Mouse (Mus musculus) brain, embryonic 14.5 days (tissue): ENCODE measurements around the gene Nckap5. TPM values are rescaled to one million over a fixed set of nuclear protein-coding genes. Genes with fewer than 3 reads are reported as not detected.

Experiments
- DNase-seq: peaks from one replicate; pipeline ENCODE4 v3.0.0-alpha.2; 2011; ENCODE audit warnings: low read depth
- CTCF ChIP-seq: fragments of 200-500 bp; IDR thresholded peaks from 2 replicates; pipeline ENCODE4 v1.5.1; 2012; ENCODE audit warnings: inconsistent platforms, mild to moderate bottlenecking, moderate library complexity, borderline replicate concordance; ENCODE audit not compliant: insufficient read depth, insufficient read length; ENCODE audit errors: extremely low read depth
- POLR2A ChIP-seq: fragments of 200-500 bp; IDR thresholded peaks from 2 replicates; pipeline ENCODE4 v1.6.1; 2012; ENCODE audit warnings: mild to moderate bottlenecking, inconsistent platforms, borderline replicate concordance; ENCODE audit not compliant: poor library complexity, insufficient read depth, insufficient read length, severe bottlenecking; ENCODE audit errors: extremely low read depth
- polyA plus RNA-seq: library from polyadenylated mRNA; depleted of rRNA; stranded (reverse); fragments of >200 nt; gene quantifications from 2 replicates; pipeline ENCODE4 v1.2.3, GENCODE M21; 2012

Nckap5 gene
- polyA plus RNA-seq, 1 experiment: 13.9 TPM

DNA sequence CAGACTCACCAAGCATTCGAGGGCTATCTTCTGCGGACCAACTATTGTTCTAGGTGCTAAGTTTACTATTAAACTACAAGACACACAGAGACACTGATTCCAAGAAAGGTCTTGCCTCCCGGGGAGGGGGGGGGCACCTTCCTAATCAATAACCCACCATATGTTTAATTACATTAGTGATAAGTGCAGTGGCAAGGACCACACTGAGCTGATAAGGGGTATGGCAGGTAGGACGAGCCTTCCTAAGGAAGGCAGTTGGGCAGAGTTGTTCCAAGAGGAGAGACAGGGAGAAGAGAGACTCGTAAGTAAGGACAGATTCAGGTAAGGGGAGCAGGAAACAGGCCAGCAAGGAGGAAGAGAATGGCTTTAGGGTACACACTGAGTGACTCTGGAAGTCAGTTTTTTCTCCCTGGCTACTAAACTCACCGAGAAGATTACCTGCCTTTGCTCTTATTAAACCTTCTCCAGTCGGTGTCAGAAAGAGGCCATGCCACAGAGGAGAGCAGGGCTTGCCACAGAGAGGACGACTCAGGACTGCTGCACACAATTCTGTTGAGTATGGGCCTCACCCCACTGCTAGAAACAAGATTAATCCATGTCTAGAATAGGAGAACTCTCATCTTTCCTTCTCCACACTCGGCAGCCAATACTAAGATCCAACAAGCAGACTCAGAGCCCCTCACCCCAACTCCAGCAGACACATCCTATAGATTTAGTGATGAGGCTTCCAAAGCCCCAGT is 104.8 kb downstream of the Nckap5 start:
- DNase-seq: no peak
- TF ChIP-seq POLR2A: no peak
- no peak for TF ChIP-seq CTCF

DNA sequence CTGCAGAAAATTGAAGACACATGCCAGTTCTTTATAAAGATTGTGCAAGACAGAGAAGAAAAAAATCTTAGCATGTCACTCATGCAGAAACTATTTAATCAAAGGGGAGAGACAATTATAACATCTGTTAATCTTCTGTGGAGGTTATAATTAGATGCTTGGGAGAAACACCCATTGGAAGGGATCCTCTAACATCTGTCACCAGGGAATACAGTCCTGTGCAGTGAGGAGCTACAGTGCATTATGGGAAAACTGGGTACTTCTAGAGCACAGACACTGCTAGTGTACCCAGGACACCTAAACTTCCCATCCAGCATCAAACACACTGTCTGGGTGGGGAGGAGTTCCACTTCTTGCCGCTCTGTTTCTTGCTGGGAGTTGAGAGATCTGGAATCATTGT is 108.7 kb downstream of the Nckap5 start:
- TF ChIP-seq POLR2A (no peak), CTCF (no peak)
- peak; percentile 59 for DNase-seq

DNA sequence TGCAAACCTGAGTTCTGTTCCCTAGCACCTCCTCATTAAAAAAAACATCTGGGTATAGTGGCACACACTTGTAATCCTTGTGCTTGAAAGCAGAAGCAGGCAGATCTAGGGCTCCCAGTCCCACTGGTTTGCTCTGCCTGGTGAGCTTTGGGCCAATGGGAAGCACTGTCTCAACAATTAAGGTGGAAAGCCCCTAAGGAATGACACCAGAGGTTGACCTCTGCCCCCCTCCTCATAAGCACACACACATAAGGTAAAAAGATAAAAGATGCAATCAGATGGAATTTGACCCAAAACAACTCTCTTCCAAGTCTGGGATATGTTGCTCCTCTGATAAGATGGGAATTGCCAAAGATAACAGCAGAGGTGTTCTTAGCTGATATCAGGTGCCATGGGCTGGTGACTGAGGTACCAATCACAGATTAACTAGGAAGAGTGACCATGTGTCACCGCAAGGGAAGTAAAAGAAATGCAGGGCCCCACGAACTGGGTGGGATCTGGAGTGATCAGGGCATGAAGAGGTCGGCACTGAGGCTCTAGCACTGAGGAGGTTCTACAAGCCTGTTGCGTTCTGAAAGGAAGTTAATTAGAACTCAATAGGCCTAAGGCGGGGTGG is 110.8 kb downstream of the Nckap5 start:
- no peak for TF ChIP-seq POLR2A
- TF ChIP-seq CTCF: no peak
- DNase-seq: no peak

DNA sequence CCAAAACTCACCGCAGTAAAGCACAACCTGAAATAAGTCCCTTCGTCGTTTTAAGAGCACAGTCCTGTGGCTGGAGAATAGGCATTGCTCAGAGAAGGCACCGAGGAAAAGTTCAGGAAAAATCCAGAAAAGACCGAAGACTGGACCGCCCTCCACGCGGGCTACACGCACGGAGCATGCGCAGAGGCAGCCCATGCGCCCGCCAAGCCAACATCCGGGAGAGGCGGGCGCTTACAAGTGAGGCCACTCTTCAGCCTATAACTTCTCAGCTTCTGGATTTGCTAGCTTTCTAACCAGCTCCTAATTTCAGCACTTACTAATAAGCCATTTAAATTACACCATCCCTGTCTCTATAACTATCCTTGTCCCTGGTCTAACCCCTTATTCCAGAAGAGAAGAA is 124.0 kb downstream of the Nckap5 start:
- DNase-seq: no peak
- TF ChIP-seq POLR2A: no peak
- no peak for TF ChIP-seq CTCF

DNA sequence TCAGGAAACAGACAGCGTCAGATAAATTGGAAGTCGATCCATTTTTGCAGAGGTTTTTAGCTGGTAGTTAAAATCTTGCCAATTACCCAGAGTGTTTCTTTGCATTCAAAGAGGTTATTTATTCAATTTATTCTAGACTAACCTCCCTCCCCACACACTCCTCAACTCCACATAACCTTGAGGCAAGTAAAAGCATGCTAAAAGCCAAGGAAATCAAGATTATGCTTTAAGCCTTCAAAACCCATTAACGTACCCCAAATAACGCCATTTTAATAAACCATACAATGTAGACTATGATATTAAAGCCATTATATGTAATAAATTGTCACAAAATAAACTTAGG is 129.7 kb downstream of the Nckap5 start:
- DNase-seq: no peak
- TF ChIP-seq POLR2A (no peak), CTCF (no peak)

DNA sequence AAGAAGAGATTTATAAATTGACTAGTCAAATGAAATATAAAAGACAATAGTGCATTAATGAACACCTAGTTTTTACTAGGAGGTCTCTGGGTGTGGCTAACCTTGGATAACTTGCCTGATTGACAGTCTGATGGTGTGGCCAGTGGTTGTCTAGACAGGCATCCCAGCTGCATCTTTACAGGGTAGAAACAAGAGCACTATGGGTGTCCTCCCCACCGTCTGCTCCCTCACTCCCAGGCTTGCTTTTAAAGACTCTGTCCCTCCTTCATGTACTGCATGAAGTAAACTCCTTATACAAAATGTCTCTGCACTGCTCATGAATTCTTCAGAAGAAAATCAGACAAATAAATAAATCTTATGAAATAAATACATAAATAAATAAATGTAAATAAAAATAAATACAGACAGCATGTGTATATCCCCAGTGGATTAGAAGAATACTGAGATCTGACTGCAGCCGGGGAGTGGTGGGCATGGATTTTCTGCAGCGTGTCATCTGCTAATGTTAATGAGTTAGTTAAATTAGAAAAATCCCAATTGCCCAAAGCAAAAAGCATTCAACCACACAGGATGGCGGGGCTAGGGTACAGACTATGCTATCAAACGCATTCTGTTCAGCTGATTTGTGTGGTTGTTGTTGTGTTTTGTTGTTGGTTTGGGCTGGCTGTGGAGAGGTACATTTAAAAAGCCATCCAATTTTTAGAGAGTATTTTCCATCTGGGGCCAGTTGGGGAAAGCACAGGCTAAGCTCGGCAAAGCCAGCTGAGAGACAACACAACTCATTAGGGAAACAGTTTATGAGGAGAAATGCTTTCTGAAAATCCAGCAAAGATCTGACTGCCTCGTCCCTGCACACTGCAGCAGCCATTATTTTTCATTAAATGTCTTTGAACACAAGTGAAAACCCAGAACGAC is 130.3 kb downstream of the Nckap5 start:
- DNase-seq: peak; percentile 73

DNA sequence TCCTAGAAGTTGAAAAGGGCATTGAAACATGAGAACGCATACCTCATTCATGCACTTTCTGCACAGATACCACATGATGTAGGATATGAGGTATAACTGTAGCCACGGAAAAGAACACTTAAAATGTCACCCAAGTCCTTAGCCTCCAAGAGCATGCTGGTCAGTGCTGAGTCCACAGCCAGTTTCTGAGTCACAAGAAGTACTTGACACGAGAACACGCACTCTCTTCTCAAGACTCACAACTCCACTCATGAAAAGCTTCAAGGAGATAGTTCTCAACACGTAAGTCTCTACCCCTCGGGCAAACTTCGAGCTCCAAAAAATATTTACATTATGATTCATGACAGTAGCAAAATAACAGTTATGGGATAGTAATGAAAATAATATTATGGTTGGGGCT is 137.0 kb downstream of the Nckap5 start:
- TF ChIP-seq POLR2A (no peak), CTCF (no peak)
- no peak for DNase-seq

More for the DNA sequence above, 130.3 kb downstream of the Nckap5 start:
- no peak for TF ChIP-seq CTCF
- TF ChIP-seq POLR2A: no peak

DNA sequence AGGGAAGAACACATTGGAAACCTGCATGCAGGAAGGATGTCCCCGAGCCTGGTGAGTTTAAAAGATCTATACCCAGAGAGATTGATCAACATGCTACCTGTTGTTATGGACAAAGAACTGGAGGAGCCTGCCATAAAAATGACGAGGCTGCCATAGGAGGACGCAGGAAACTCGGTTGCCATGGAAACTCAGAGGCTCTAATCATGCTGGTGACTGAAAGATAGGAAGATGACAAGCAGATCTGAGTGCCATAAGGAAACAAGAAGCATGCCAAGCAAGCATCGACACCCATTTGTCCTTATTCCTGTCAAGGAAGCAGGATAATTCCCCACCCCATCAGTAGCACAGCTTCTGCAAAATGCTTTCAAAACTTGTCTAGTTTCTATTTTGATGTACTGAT is 142.0 kb downstream of the Nckap5 start:
- peak; percentile 90 for DNase-seq
- TF ChIP-seq POLR2A (no peak), CTCF (no peak)

DNA sequence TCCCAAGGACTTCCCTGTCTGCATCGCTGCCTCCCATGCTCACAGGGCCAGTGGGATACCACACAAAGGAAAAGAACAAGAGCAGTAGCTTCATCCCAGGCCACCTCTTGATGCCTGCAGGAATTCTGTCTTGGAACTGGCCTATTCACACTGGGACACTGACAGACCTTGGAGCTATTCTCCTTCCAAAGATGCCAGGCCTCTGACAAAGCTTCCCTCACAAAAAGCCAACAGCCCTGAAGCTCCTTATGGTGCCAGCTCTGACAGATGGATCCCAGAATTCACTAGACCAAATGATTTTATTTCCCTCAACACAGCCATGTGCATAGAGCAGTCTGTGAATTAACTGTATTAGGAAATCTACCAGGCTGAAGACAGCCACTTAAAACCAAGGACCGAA is 143.9 kb downstream of the Nckap5 start:
- TF ChIP-seq POLR2A (no peak), CTCF (no peak)
- DNase-seq: peak; percentile 86

DNA sequence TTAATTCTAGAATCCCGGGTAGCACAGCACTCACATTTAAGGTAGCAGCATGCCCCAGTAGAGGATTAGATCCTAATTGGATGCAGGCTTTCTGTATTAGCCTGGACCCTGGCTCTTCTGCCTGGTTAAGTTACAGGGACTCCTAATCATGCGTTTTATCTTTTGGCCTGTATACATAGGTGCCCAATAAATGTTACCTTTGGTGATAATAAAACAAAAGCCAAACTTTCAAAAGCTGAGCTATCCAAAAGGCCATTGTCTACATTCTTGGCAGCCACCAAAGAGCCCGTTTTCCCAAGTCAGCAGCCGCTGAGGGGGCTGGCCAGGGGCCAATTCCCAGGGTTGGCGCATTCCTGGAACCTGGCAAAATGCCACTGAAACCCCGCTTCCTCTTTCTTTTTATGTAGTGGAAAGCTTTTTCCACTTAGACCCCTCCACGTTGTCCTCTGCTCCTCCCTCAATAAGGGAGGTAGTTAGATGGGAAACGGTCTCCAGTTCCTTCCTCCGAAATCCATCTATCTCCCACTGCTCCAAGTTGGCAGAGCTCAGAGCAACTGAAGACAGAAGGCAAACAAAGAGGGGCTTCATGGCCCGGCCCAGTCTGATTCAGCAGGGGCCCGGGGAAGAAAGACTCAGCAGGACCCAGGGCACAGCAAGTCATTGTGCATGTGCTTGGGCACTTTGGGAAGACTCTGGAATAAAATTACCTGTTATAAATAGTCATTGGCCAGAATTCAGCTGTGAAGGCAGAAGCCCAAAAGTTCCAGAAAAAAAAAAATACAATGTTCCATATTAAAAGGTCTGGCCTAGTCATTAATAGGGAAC is 146.8 kb downstream of the Nckap5 start:
- TF ChIP-seq POLR2A: no peak
- TF ChIP-seq CTCF: no peak
- DNase-seq: peak; percentile 97

DNA sequence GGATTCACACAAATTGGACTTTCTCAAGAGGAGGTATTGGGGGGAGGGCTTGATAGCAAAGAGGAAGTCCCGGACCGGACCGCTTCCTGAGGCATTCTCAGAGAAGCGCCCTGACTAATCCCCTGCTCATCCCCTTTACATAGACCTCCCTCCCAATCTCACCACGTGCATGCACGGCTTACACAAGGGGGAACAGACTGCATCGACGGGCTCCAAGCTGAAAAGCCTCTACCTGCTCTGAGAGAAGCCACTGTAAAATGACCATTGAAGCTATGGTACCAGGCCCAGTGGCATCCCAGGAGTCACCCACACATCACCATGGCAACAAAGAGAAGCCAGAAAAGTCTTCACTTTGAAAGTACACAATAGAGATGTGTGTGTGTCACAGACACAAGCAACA is 148.8 kb downstream of the Nckap5 start:
- no peak for TF ChIP-seq CTCF
- no peak for TF ChIP-seq POLR2A

DNA sequence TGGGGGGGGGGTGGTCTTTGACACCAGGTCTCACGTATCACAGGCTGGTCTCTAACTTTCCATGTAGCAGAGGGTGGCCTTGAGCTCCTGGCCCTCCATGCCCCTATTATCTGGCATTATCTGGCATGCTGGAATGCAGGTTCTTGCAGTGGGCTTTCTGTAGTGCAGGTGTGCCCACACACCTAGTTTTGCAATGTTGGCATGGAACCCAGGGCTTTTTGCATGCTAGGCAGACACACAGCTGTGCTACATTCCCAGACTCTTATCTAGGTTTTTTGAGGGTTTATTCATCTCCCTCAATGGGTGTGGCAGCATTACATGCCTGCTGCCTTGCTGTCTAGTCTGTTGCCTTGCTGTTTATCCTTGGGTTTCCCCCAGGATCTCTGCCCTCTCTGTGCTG is 151.3 kb downstream of the Nckap5 start:
- no peak for DNase-seq

More for the DNA sequence above, 148.8 kb downstream of the Nckap5 start:
- DNase-seq: peak; percentile 87

More for the DNA sequence above, 151.3 kb downstream of the Nckap5 start:
- TF ChIP-seq POLR2A (no peak), CTCF (no peak)
